Mouse (Mus musculus) ES-E14 (cell line): ENCODE measurements around the gene A930017K11Rik. TPM values are rescaled to one million over a fixed set of nuclear protein-coding genes. Genes with fewer than 3 reads are reported as not detected.

ENCODE experiments used
- DNase-seq: peaks from one replicate; pipeline ENCODE4 v3.0.0-alpha.2; 2013; ENCODE audit warnings: low read depth, low spot score
- H3K27ac ChIP-seq: 2 replicates; pipeline ENCODE4 v1.5.1; 2012; ENCODE audit warnings: low read depth, mild to moderate bottlenecking, low read length, moderate library complexity, mixed read lengths; ENCODE audit not compliant: poor library complexity, insufficient read depth, severe bottlenecking
- H3K36me3 ChIP-seq: 2 replicates; pipeline ENCODE4 v1.6.1; 2012; ENCODE audit warnings: mild to moderate bottlenecking, low read length, moderate library complexity, mixed read lengths; ENCODE audit not compliant: control insufficient read depth, poor library complexity, insufficient read depth, severe bottlenecking
- H3K4me1 ChIP-seq, 2 experiments: fragments of 150-350 bp in 1 of 2; sonication (generic) in 1 of 2; 2 replicates each; pipeline ENCODE4 v1.6.1; 2012; ENCODE audit warnings: low read length in 2 of 2, mild to moderate bottlenecking in 1 of 2, mixed read lengths in 1 of 2; ENCODE audit not compliant: control insufficient read depth in 2 of 2, insufficient read depth in 2 of 2, poor library complexity in 1 of 2
- H3K4me3 ChIP-seq, 2 experiments: fragments of 150-350 bp in 1 of 2; sonication (generic) in 1 of 2; 2 replicates each; pipeline ENCODE4 v1.5.1; 2012; ENCODE audit warnings: low read length in 2 of 2, low read depth in 1 of 2, mild to moderate bottlenecking in 1 of 2, mixed read lengths in 1 of 2; ENCODE audit not compliant: insufficient read depth in 1 of 2, poor library complexity in 1 of 2, severe bottlenecking in 1 of 2
- H3K9ac ChIP-seq: 2 replicates; pipeline ENCODE4 v1.6.1; 2012; ENCODE audit warnings: low read depth, mild to moderate bottlenecking, low read length, mixed read lengths; ENCODE audit not compliant: poor library complexity, insufficient read depth, severe bottlenecking
- H3K9me3 ChIP-seq: fragments of 150-350 bp; sonication (generic); 2 replicates; pipeline ENCODE4 v1.6.1; 2012; ENCODE audit warnings: low read depth, mild to moderate bottlenecking, low read length; ENCODE audit not compliant: control insufficient read depth, insufficient read depth
- CHD2 ChIP-seq: IDR thresholded peaks from 2 replicates; pipeline ENCODE4 v1.6.1; 2014; ENCODE audit warnings: mild to moderate bottlenecking, low read depth, low read length, inconsistent platforms
- HCFC1 ChIP-seq: IDR thresholded peaks from 2 replicates; pipeline ENCODE4 v1.6.1; 2012; ENCODE audit warnings: low read length, inconsistent platforms, borderline replicate concordance; ENCODE audit not compliant: insufficient read depth
- MAFK ChIP-seq: IDR thresholded peaks from 2 replicates; pipeline ENCODE4 v1.6.1; 2014; ENCODE audit warnings: mild to moderate bottlenecking, low read depth, low read length, inconsistent platforms; ENCODE audit not compliant: insufficient read depth
- ZC3H11A ChIP-seq: IDR thresholded peaks from 2 replicates; pipeline ENCODE4 v1.6.1; 2012; ENCODE audit warnings: low read depth, mild to moderate bottlenecking, inconsistent platforms, low read length, borderline replicate concordance
- ZNF384 ChIP-seq: IDR thresholded peaks from 2 replicates; pipeline ENCODE4 v1.6.1; 2012; ENCODE audit warnings: low read depth, low read length, inconsistent platforms
- in situ Hi-C, 2 experiments: fragments of 600-800 bp; cut with MboI; formaldehyde crosslinking; loops; one replicate each; pipeline ENCODE4 v1.15.1; 2025; ENCODE audit warnings: low sequenced_read_pairs in 2 of 2, inconsistent platforms in 1 of 2; ENCODE audit not compliant: unreplicated experiment in 2 of 2
- total RNA-seq: library from RNA; depleted of rRNA; stranded (reverse); fragments of 300-350 nt; gene quantifications from 2 replicates; pipeline ENCODE4 v1.2.3, GENCODE M21; 2012; rRNA removed

Gene A930017K11Rik
- total RNA-seq = not detected in 2 replicates

GRCm38 (mm10) chr17:25951803-25952623, at the start of gene A930017K11Rik:
A930017K11Rik (minus strand) TSS chr17:25952565.
- no peak for DNase-seq
- no peak within 1 kb of the TSS for H3K27ac ChIP-seq
- peak within 1 kb of the TSS; percentile 42 for H3K9ac ChIP-seq
- H3K36me3 ChIP-seq = no peaks in the 10 kb centered on the region
- no peaks in the 10 kb centered on the region for H3K9me3 ChIP-seq
- TF ChIP-seq ZNF384 (no peak), ZC3H11A (no peak)
- peak within 1 kb of the TSS; percentile 74 to 75 for H3K4me3 ChIP-seq
- H3K4me1 ChIP-seq = peaks cover 0 to 3% of the 10 kb centered on the region in 2 experiments; a peak in 1 of 4 replicates
- in situ Hi-C loops = no loop called here

GRCm38 (mm10) chr17:25998425-25998824, 46.1 kb upstream of the A930017K11Rik start:
- Histone ChIP-seq H3K27ac (no peak overlapping the region), H3K4me3 (no peak overlapping the region), H3K9ac (no peak overlapping the region), H3K4me1 (no peaks in the 10 kb centered on the region), H3K9me3 (no peaks in the 10 kb centered on the region), H3K36me3 (peaks cover 8% of the 10 kb centered on the region; the same call in 1 of the 2 replicates)
- TF ChIP-seq ZNF384 = no peak
- TF ChIP-seq ZC3H11A = no peak
- no peak for TF ChIP-seq MAFK
- TF ChIP-seq HCFC1 = no peak
- in situ Hi-C loops = no loop called here
- no peak for DNase-seq

GRCm38 (mm10) chr17:25993489-25993888, 41.1 kb upstream of the A930017K11Rik start:
- Histone ChIP-seq H3K4me3 (no peak overlapping the region), H3K36me3 (peaks cover 28% of the 10 kb centered on the region; the same call in 1 of the 2 replicates), H3K9ac (no peak overlapping the region), H3K9me3 (no peaks in the 10 kb centered on the region), H3K27ac (no peak overlapping the region), H3K4me1 (no peaks in the 10 kb centered on the region)
- DNase-seq = no peak
- TF ChIP-seq MAFK = no peak
- no peak for TF ChIP-seq HCFC1
- TF ChIP-seq CHD2 = no peak
- no peak for TF ChIP-seq ZC3H11A
- in situ Hi-C loops = no loop called here

- no peaks in the 10 kb centered on the region for H3K9me3 ChIP-seq
- TF ChIP-seq ZC3H11A (no peak), HCFC1 (no peak), CHD2 (no peak), ZNF384 (no peak), MAFK (no peak)
- no peaks in the 10 kb centered on the region for H3K4me1 ChIP-seq
- peaks cover 22% of the 10 kb centered on the region; the same call in 1 of the 2 replicates for H3K36me3 ChIP-seq
- no peak overlapping the region for H3K4me3 ChIP-seq
- DNase-seq = no peak
- in situ Hi-C loops = no loop called here
- H3K9ac ChIP-seq = no peak overlapping the region
- H3K27ac ChIP-seq = no peak overlapping the region
These were observed 39.9 kb upstream of the A930017K11Rik start for GRCm38 (mm10) chr17:25992274-25992673.

GRCm38 (mm10) chr17:25990331-25990730, 38.0 kb upstream of the A930017K11Rik start:
- in situ Hi-C loops = no loop called here
- no peak overlapping the region for H3K9ac ChIP-seq
- peaks cover 22% of the 10 kb centered on the region; the same call in 1 of the 2 replicates for H3K36me3 ChIP-seq
- no peak for DNase-seq
- no peaks in the 10 kb centered on the region for H3K9me3 ChIP-seq
- no peak overlapping the region for H3K4me3 ChIP-seq
- H3K4me1 ChIP-seq = no peaks in the 10 kb centered on the region
- H3K27ac ChIP-seq = no peak overlapping the region
- no peak for TF ChIP-seq MAFK
- TF ChIP-seq HCFC1 = no peak
- no peak for TF ChIP-seq CHD2
- no peak for TF ChIP-seq ZC3H11A
- no peak for TF ChIP-seq ZNF384
